9 mouse cellular contexts compared by ENCODE assay signal in the genomic region with DNA sequence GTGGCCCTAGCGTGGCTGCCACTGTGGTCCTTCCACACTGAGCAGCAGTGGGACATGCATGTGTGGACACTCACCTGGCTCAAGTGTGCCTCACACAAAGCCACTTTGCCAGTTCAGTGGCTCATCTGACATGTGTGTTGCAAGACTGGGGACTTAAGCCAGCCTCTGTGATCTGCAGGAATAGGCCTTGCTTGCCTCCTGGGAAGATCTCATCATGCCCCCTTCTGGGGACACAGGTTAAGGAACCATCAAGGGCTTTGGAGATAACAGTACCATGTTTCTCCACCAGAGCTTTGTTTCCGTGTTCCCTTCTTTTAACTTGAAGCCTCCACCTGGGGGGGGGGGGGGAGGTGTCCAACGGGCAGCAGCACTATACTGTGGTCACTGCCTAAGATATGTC. TPM values are rescaled to one million over a fixed set of nuclear protein-coding genes. Genes with fewer than 3 reads are reported as not detected.
DNase-seq lines count a peak whose midpoint lies in the region; ATAC-seq and TF ChIP-seq lines count a peak whose summit lies in the region.
"Had no signal": no experiment of that assay in that cellular context is flagged by ENCODE, and none has a peak within 500 bp of the region (broad histone marks: within the 10 kb centered on the region; RNA-seq: fewer than 3 reads in every experiment).

No protein-coding gene starts in this region.

- peak; percentile 60 for DNase-seq in hindbrain, postnatal 0 days (ENCODE audit: low spot score)
- no peak for DNase-seq in hindbrain, embryonic 11.5 days (ENCODE audit: low spot score)
- DNase-seq in CH12.LX (ENCODE audit: extremely low read depth) = peak; percentile 35
- peak; percentile 25 for DNase-seq in forelimb bud, embryonic 11.5 days (ENCODE audit: low read depth, low spot score)
- DNase-seq in lung, postnatal 14 days = peak; percentile 27
- DNase-seq in layer of hippocampus, postnatal 14 days (ENCODE audit: low spot score in 2 of 2) = no peak

- TF ChIP-seq EP300 in CH12.LX (IDR thresholded peaks at IDR 0.05; ENCODE audit: low read length) = no peak

- no peaks in the 10 kb centered on the region for H3K9me3 ChIP-seq in hindbrain, postnatal 0 days (ENCODE audit: low read length)
- H3K9me3 ChIP-seq in hindbrain, embryonic 11.5 days (ENCODE audit: control insufficient read depth, low read length) = no peaks in the 10 kb centered on the region
- H3K9me3 ChIP-seq in CH12.LX (replicated peaks; ENCODE audit: low read length) = no peaks in the 10 kb centered on the region
- H3K9me3 ChIP-seq: limb, embryonic 15.5 days had no signal

- no peak for TF ChIP-seq POLR2A in CH12.LX (IDR thresholded peaks at IDR 0.05; ENCODE audit: low read depth, low read length)

- dilution Hi-C loops in CH12.LX (cut with MboI; ENCODE audit: extremely low pct_ligation_motif_present, extremely low pct_unique_long_range_greater_than_20kb, low sequenced_read_pairs) = no loop called here

- no peaks in the 10 kb centered on the region for H3K27me3 ChIP-seq in hindbrain, postnatal 0 days (ENCODE audit: insufficient read depth, low read length)
- no peaks in the 10 kb centered on the region for H3K27me3 ChIP-seq in hindbrain, embryonic 11.5 days (ENCODE audit: control insufficient read depth, insufficient read depth, low read length)
- H3K27me3 ChIP-seq in CH12.LX (replicated peaks) = no peaks in the 10 kb centered on the region
- H3K27me3 ChIP-seq: limb, embryonic 15.5 days had no signal

- peaks cover 20% of the 10 kb centered on the region; the same call in 1 of the 2 replicates for H3K36me3 ChIP-seq in hindbrain, postnatal 0 days (ENCODE audit: insufficient read depth, low read length)
- H3K36me3 ChIP-seq in hindbrain, embryonic 11.5 days (ENCODE audit: control insufficient read depth, insufficient read depth, low read length) = no peaks in the 10 kb centered on the region
- H3K36me3 ChIP-seq in CH12.LX (replicated peaks in 1 of 2; ENCODE audit: control insufficient read depth in 1 of 2, insufficient read depth in 1 of 2, low read length in 1 of 2) = peaks cover 0 to 27% of the 10 kb centered on the region in 2 experiments

- no peak overlapping the region for H3K4me2 ChIP-seq in hindbrain, postnatal 0 days (ENCODE audit: low read depth, low read length)
- no peak overlapping the region for H3K4me2 ChIP-seq in hindbrain, embryonic 11.5 days (replicated peaks; ENCODE audit: low read depth, low read length)
- H3K4me2 ChIP-seq in CH12.LX (ENCODE audit: insufficient read depth, low read depth, poor library complexity, severe bottlenecking) = no peak overlapping the region
- H3K4me2 ChIP-seq: limb, embryonic 15.5 days had no signal

- 55% methylated on average over 3 of the region's 3 CpGs for WGBS in hindbrain, postnatal 0 days
- 76% methylated on average over 3 of the region's 3 CpGs for WGBS in hindbrain, embryonic 11.5 days

- no peaks in the 10 kb centered on the region for H3K79me2 ChIP-seq in CH12.LX (replicated peaks; ENCODE audit: control insufficient read depth, extremely low read depth, insufficient read depth, poor library complexity, severe bottlenecking)

- in situ Hi-C loops in CH12.LX (cut with MboI; ENCODE audit: low pct_ligation_motif_present, low pct_unique_long_range_greater_than_20kb, low sequenced_read_pairs) = loop anchor here (10.0 kb wide), 1 partner anchor 72 kb away; a partner anchor contains a TSS

- TF ChIP-seq CTCF in hindbrain, postnatal 0 days (IDR thresholded peaks at IDR 0.05; ENCODE audit: low read depth) = peak; percentile 61
- peak in 1 of 2 experiments; percentile 53; a peak in 2 of 4 replicates for TF ChIP-seq CTCF in CH12.LX (conservative IDR thresholded peaks at IDR 0.05 in 1 of 2, IDR thresholded peaks at IDR 0.05 in 1 of 2; ENCODE audit: low read depth in 2 of 2, low read length in 2 of 2)

- TF ChIP-seq RAD21 in CH12.LX (IDR thresholded peaks at IDR 0.05; ENCODE audit: low read depth, low read length) = peak; percentile 28

- H3K4me1 ChIP-seq in hindbrain, postnatal 0 days (ENCODE audit: insufficient read depth, low read length) = no peaks in the 10 kb centered on the region
- no peaks in the 10 kb centered on the region for H3K4me1 ChIP-seq in hindbrain, embryonic 11.5 days (replicated peaks; ENCODE audit: control insufficient read depth, insufficient read depth, low read length)
- H3K4me1 ChIP-seq in CH12.LX (ENCODE audit: control insufficient read depth in 1 of 2, insufficient read depth in 2 of 2) = peaks cover 0 to 25% of the 10 kb centered on the region in 2 experiments; a peak in 2 of 4 replicates
- H3K4me1 ChIP-seq: limb, embryonic 15.5 days had no signal

- peak; percentile 56; the same call in 1 of the 2 replicates for ATAC-seq in hindbrain, postnatal 0 days
- no peak for ATAC-seq in hindbrain, embryonic 11.5 days (ENCODE audit: low FRiP score)
- no peak for ATAC-seq in inflammation-experienced regulatory T-cells, adult 6 months
- no peak for ATAC-seq in monocyte, adult 5-6 weeks (replicated peaks; ENCODE audit: insufficient number of reproducible peaks, low FRiP score, low TSS enrichment, poor library complexity, severe bottlenecking)

- H3K27ac ChIP-seq in hindbrain, postnatal 0 days = no peak overlapping the region
- H3K27ac ChIP-seq in hindbrain, embryonic 11.5 days (ENCODE audit: low read depth, low read length) = no peak overlapping the region
- H3K27ac ChIP-seq in CH12.LX (ENCODE audit: insufficient read depth, low read depth) = no peak overlapping the region
- H3K27ac ChIP-seq: limb, embryonic 15.5 days had no signal

- H3K4me3 ChIP-seq in hindbrain, postnatal 0 days (ENCODE audit: low read length) = no peak overlapping the region
- H3K4me3 ChIP-seq in hindbrain, embryonic 11.5 days (ENCODE audit: low read depth, low read length) = no peak overlapping the region
- H3K4me3 ChIP-seq in CH12.LX (replicated peaks in 1 of 3; ENCODE audit: low read depth in 2 of 3, low read length in 2 of 3, poor library complexity in 1 of 3) = no peak overlapping the region
- H3K4me3 ChIP-seq: limb, embryonic 15.5 days had no signal

- H3K9ac ChIP-seq in hindbrain, postnatal 0 days (replicated peaks; ENCODE audit: low read length) = no peak overlapping the region
- H3K9ac ChIP-seq in hindbrain, embryonic 11.5 days (ENCODE audit: low read depth, low read length) = no peak overlapping the region
- no peak overlapping the region for H3K9ac ChIP-seq in CH12.LX (ENCODE audit: insufficient read depth, low read depth)
- H3K9ac ChIP-seq: limb, embryonic 15.5 days had no signal

TF ChIP-seq in CH12.LX, 34 proteins besides CTCF, POLR2A, EP300 and RAD21:
- TF ChIP-seq ZNF384 (IDR thresholded peaks at IDR 0.05; ENCODE audit: low read depth, low read length) = no peak
- TF ChIP-seq NELFE (IDR thresholded peaks at IDR 0.05; ENCODE audit: low read depth, low read length) = no peak
- TF ChIP-seq GABPA (IDR thresholded peaks at IDR 0.05; ENCODE audit: insufficient replicate concordance, low read depth, low read length) = no peak
- no peak for TF ChIP-seq SIN3A (IDR thresholded peaks at IDR 0.05; ENCODE audit: low read length)
- TF ChIP-seq SMC3 (IDR thresholded peaks at IDR 0.05; ENCODE audit: low read depth, low read length) = peak; percentile 44

RNA-seq across cellular contexts. Expression of a gene that starts 35.8 kb away (rescaled TPM):
- total RNA-seq in hindbrain, postnatal 0 days (2014; rRNA removed) = 16.9 and 20.4 TPM in 2 replicates
- polyA plus RNA-seq in hindbrain, postnatal 0 days (2015; fragmentation: Nextera tagmentation; extraction: Ambion mirVana) = 16.6 and 17.0 TPM in 2 replicates
- 29.6 and 30.9 TPM in 2 replicates for polyA plus RNA-seq in hindbrain, embryonic 11.5 days (2014; fragmentation: Nextera tagmentation; extraction: Ambion mirVana)
- total RNA-seq in CH12.LX (2012; rRNA removed) (7.1 TPM in 2 replicates), CH12.LX (2014; rRNA removed) (3.2 and 4.3 TPM in 2 replicates)
- polyA plus RNA-seq in CH12.LX (2012; ENCODE audit: insufficient read length, low read depth) = 14.6 and 15.2 TPM in 2 replicates
- polyA plus RNA-seq in inflammation-experienced regulatory T-cells, adult 6 months (2017; shearing (Covaris generic)) = 10 to 100 TPM in 2 of 3 experiments, 1 to 10 TPM in 1; 9.6 to 12.8 (median 11.9) TPM
- total RNA-seq in monocyte, adult 5-6 weeks (2017) = 10.6 to 19.8 TPM (median 19.1 TPM) in 3 replicates
- 10 to 100 TPM; 20.0 to 23.4 TPM for total RNA-seq in layer of hippocampus, postnatal 14 days (2021)

Comparison
In these comparisons a context has a peak if more than half of its experiments do, and no peak if none do; other contexts are left out.
1. DNase-seq: peak in hindbrain, postnatal 0 days (single experiment), CH12.LX (single experiment), forelimb bud, embryonic 11.5 days (single experiment) and lung, postnatal 14 days (single experiment); none in hindbrain, embryonic 11.5 days (single experiment) and layer of hippocampus, postnatal 14 days (0 of 2).